Mouse (Mus musculus) forebrain, postnatal 0 days (tissue): ENCODE results near the gene Gpr3. TPM values are rescaled to one million over a fixed set of nuclear protein-coding genes. Genes with fewer than 3 reads are reported as not detected.
A peak's percentile ranks its signal among the peaks of the same experiment; 100 is the strongest.

Experiments
- ATAC-seq: fragments of 200-750 bp; cut with Nextera tagmentation; 2 replicates; pipeline ENCODE4 v1.8.0; 2017; ENCODE audit warnings: mild to moderate bottlenecking, moderate library complexity
- DNase-seq: peaks from one replicate; pipeline ENCODE4 v3.0.0-alpha.2; 2015
- H3K27ac ChIP-seq: fragments of 300-500 bp; sonication (generic); 2 replicates; pipeline ENCODE4 v1.5.1; 2014; ENCODE audit warnings: low read depth, mild to moderate bottlenecking, antibody characterized with exemption, low read length, moderate library complexity, mixed read lengths
- H3K27me3 ChIP-seq: fragments of 300-500 bp; sonication (generic); 2 replicates; pipeline ENCODE4 v1.6.1; 2014; ENCODE audit warnings: mild to moderate bottlenecking, low read length, mixed read lengths; ENCODE audit not compliant: insufficient read depth
- H3K36me3 ChIP-seq: fragments of 300-500 bp; sonication (generic); 2 replicates; pipeline ENCODE4 v1.6.1; 2014; ENCODE audit warnings: mild to moderate bottlenecking, moderate library complexity; ENCODE audit not compliant: insufficient read depth
- H3K4me1 ChIP-seq: fragments of 300-500 bp; sonication (generic); 2 replicates; pipeline ENCODE4 v1.6.1; 2014; ENCODE audit warnings: antibody characterized with exemption; ENCODE audit not compliant: insufficient read depth
- H3K4me2 ChIP-seq: fragments of 300-500 bp; sonication (generic); 2 replicates; pipeline ENCODE4 v1.6.1; 2014; ENCODE audit warnings: low read depth, mild to moderate bottlenecking, moderate library complexity
- H3K4me3 ChIP-seq: fragments of 300-500 bp; sonication (generic); 2 replicates; pipeline ENCODE4 v1.5.1; 2014; ENCODE audit warnings: low read depth, low read length, mixed read lengths
- H3K9ac ChIP-seq: fragments of 300-500 bp; sonication (generic); 2 replicates; pipeline ENCODE4 v1.6.1; 2014; ENCODE audit warnings: mild to moderate bottlenecking
- H3K9me3 ChIP-seq: fragments of 300-500 bp; sonication (generic); 2 replicates; pipeline ENCODE4 v1.6.1; 2016; ENCODE audit warnings: low read length
- CTCF ChIP-seq: sonication (generic); IDR thresholded peaks from 2 replicates; pipeline ENCODE4 v1.5.1; 2016; ENCODE audit warnings: antibody characterized with exemption, control low read depth, low read depth
- WGBS: fragments of 180-500 bp; shearing (Covaris S2); extraction: QIAGEN DNeasy Blood & Tissue Kit; methylation state at CpG from one replicate; pipeline ENCODE4 v1.1.7; 2014; 5-methylcytosine and 5-hydroxymethylcytosine counted together
- polyA plus RNA-seq: library from polyadenylated mRNA; unstranded; fragments of >200 nt; fragmentation: Nextera tagmentation; extraction: Ambion mirVana; gene quantifications from 2 replicates; pipeline ENCODE4 v1.2.1, GENCODE M21; 2015
- total RNA-seq: library from RNA; depleted of rRNA; stranded (reverse); fragments of >200 nt; gene quantifications from 2 replicates; pipeline ENCODE4 v1.2.3, GENCODE M21; 2014

Gpr3 gene
- total and polyA plus RNA-seq, 2 experiments from 2014 or later = 2.2 to 2.7 TPM

- DNase-seq (peak; percentile 71), ATAC-seq (peak; percentile 36)
- peaks cover 31% of the 10 kb centered on the region for H3K4me1 ChIP-seq
- TF ChIP-seq CTCF = no peak
- H3K27me3 ChIP-seq = no peaks in the 10 kb centered on the region
- H3K4me3 ChIP-seq = no peak overlapping the region
- H3K9me3 ChIP-seq = no peaks in the 10 kb centered on the region
- 26% methylated on average over 21 of the region's 21 CpGs for WGBS
- H3K4me2 ChIP-seq = peak overlapping the region; percentile 15; the same call in 1 of the 2 replicates
- H3K27ac ChIP-seq = peak overlapping the region; percentile 64
- H3K36me3 ChIP-seq = peaks cover 9% of the 10 kb centered on the region
- H3K9ac ChIP-seq = peak overlapping the region; percentile 14; the same call in 1 of the 2 replicates
These were observed 12.0 kb downstream of the Gpr3 start for GRCm38 (mm10) chr4:133200343-133200742.

- no peak overlapping the region for H3K4me2 ChIP-seq
- H3K9me3 ChIP-seq = no peaks in the 10 kb centered on the region
- H3K36me3 ChIP-seq = peaks cover 12% of the 10 kb centered on the region
- no peaks in the 10 kb centered on the region for H3K27me3 ChIP-seq
- peaks cover 31% of the 10 kb centered on the region for H3K4me1 ChIP-seq
- no peak for TF ChIP-seq CTCF
- WGBS = 65% methylated on average over 6 of the region's 6 CpGs
- no peak overlapping the region for H3K9ac ChIP-seq
- no peak for ATAC-seq
- DNase-seq = no peak
- no peak overlapping the region for H3K4me3 ChIP-seq
- no peak overlapping the region for H3K27ac ChIP-seq
These were observed 12.6 kb downstream of the Gpr3 start for GRCm38 (mm10) chr4:133199743-133200142.

- no peak overlapping the region for H3K4me3 ChIP-seq
- peaks cover 31% of the 10 kb centered on the region for H3K4me1 ChIP-seq
- no peaks in the 10 kb centered on the region for H3K27me3 ChIP-seq
- no peak for DNase-seq
- ATAC-seq = no peak
- no peaks in the 10 kb centered on the region for H3K9me3 ChIP-seq
- H3K9ac ChIP-seq = no peak overlapping the region
- H3K27ac ChIP-seq = 0 out of 2 replicates have a peak overlapping the region, but pooled peaks have one; percentile 64
- 30% methylated on average over 19 of the region's 19 CpGs for WGBS
- H3K36me3 ChIP-seq = peaks cover 23% of the 10 kb centered on the region
- TF ChIP-seq CTCF = no peak
- no peak overlapping the region for H3K4me2 ChIP-seq
These were observed 13.8 kb downstream of the Gpr3 start for GRCm38 (mm10) chr4:133198337-133199180.

GRCm38 (mm10) chr4:133197801-133198286 is 14.5 kb downstream of the Gpr3 start:
- H3K9me3 ChIP-seq = no peaks in the 10 kb centered on the region
- H3K4me3 ChIP-seq = no peak overlapping the region
- 14% methylated on average over 13 of the region's 13 CpGs for WGBS
- H3K36me3 ChIP-seq = peaks cover 29% of the 10 kb centered on the region
- DNase-seq = peak; percentile 50
- no peak for TF ChIP-seq CTCF
- peak; percentile 27 for ATAC-seq
- H3K9ac ChIP-seq = 0 out of 2 replicates have a peak overlapping the region, but pooled peaks have one; percentile 18
- peak overlapping the region; percentile 64 for H3K27ac ChIP-seq
- H3K27me3 ChIP-seq = no peaks in the 10 kb centered on the region
- H3K4me2 ChIP-seq = no peak overlapping the region
- peaks cover 31% of the 10 kb centered on the region for H3K4me1 ChIP-seq

GRCm38 (mm10) chr4:133197355-133197754 is 15.0 kb downstream of the Gpr3 start:
- Histone ChIP-seq H3K4me3 (no peak overlapping the region), H3K4me2 (no peak overlapping the region), H3K27me3 (no peaks in the 10 kb centered on the region), H3K9ac (peak overlapping the region; percentile 18; the same call in 1 of the 2 replicates), H3K4me1 (peaks cover 31% of the 10 kb centered on the region), H3K36me3 (peaks cover 33% of the 10 kb centered on the region), H3K9me3 (no peaks in the 10 kb centered on the region), H3K27ac (peak overlapping the region; percentile 64)
- WGBS = 7% methylated on average over 5 of the region's 5 CpGs
- DNase-seq (peak; percentile 43), ATAC-seq (peak; percentile 16; the same call in 1 of the 2 replicates)
- no peak for TF ChIP-seq CTCF

GRCm38 (mm10) chr4:133196852-133197251 is 15.5 kb downstream of the Gpr3 start:
- no peak for DNase-seq
- no peaks in the 10 kb centered on the region for H3K9me3 ChIP-seq
- ATAC-seq = peak; percentile 47; the same call in 1 of the 2 replicates
- H3K4me2 ChIP-seq = no peak overlapping the region
- no peak overlapping the region for H3K4me3 ChIP-seq
- H3K4me1 ChIP-seq = peaks cover 31% of the 10 kb centered on the region
- TF ChIP-seq CTCF = no peak
- peak overlapping the region; percentile 18; the same call in 1 of the 2 replicates for H3K9ac ChIP-seq
- 10% methylated on average over 7 of the region's 7 CpGs for WGBS
- H3K36me3 ChIP-seq = peaks cover 36% of the 10 kb centered on the region
- peak overlapping the region; percentile 64 for H3K27ac ChIP-seq
- H3K27me3 ChIP-seq = no peaks in the 10 kb centered on the region

- WGBS = 78% methylated on average over 2 of the region's 2 CpGs
- TF ChIP-seq CTCF = no peak
- Histone ChIP-seq H3K9me3 (no peaks in the 10 kb centered on the region), H3K27me3 (no peaks in the 10 kb centered on the region), H3K36me3 (peaks cover 44% of the 10 kb centered on the region), H3K9ac (no peak overlapping the region), H3K27ac (no peak overlapping the region), H3K4me3 (no peak overlapping the region), H3K4me2 (no peak overlapping the region), H3K4me1 (peaks cover 31% of the 10 kb centered on the region)
- ATAC-seq = no peak
- no peak for DNase-seq
These were observed 16.2 kb downstream of the Gpr3 start for GRCm38 (mm10) chr4:133196136-133196535.
